In genomic region chrX:10063361-10063760, GRCm38 (mm10) we compare ENCODE assay signal across 17 mouse cellular contexts. TPM values are rescaled to one million over a fixed set of nuclear protein-coding genes. Genes with fewer than 3 reads are reported as not detected.
"Had no signal": no experiment of that assay in that cellular context is flagged by ENCODE, and none has a peak within 500 bp of the region (broad histone marks: within the 10 kb centered on the region; RNA-seq: fewer than 3 reads in every experiment).

No protein-coding gene starts in this region.

- H3K27ac ChIP-seq: left cerebral cortex, adult 2 months; limb, embryonic 10.5 days; liver, embryonic 15.5 days; macrophage; midbrain, embryonic 15.5 days; neural tube, embryonic 12.5 days had no signal

- H3K27me3 ChIP-seq: liver, embryonic 15.5 days; midbrain, embryonic 15.5 days; neural tube, embryonic 12.5 days had no signal

- H3K4me1 ChIP-seq: limb, embryonic 10.5 days; liver, embryonic 15.5 days; megakaryocyte, embryonic 14.5 days; midbrain, embryonic 15.5 days; neural tube, embryonic 12.5 days had no signal

- H3K9ac ChIP-seq: liver, embryonic 15.5 days; midbrain, embryonic 15.5 days; neural tube, embryonic 12.5 days had no signal

- H3K36me3 ChIP-seq: limb, embryonic 10.5 days; liver, embryonic 15.5 days; midbrain, embryonic 15.5 days; neural tube, embryonic 12.5 days had no signal

- ATAC-seq: midbrain, embryonic 15.5 days had no signal

- H3K4me2 ChIP-seq: liver, embryonic 11.5 days; liver, embryonic 15.5 days; midbrain, embryonic 11.5 days; midbrain, embryonic 15.5 days; neural tube, embryonic 12.5 days had no signal

- H3K4me3 ChIP-seq: left cerebral cortex, adult 2 months; limb, embryonic 10.5 days; liver, embryonic 15.5 days; megakaryocyte, embryonic 14.5 days; midbrain, embryonic 15.5 days; neural tube, embryonic 12.5 days had no signal

- H3K9me3 ChIP-seq: limb, embryonic 10.5 days; liver, embryonic 15.5 days; megakaryocyte, embryonic 14.5 days; midbrain, embryonic 15.5 days; neural tube, embryonic 12.5 days had no signal

- DNase-seq: kidney, postnatal 10 days; kidney, postnatal 4 days; lung, adult 2 months; spleen, adult 18-20 months; thymus, adult 18-20 months; thymus, postnatal 14 days had no signal

RNA-seq across cellular contexts. Expression of gene Srpx, which starts 54.1 kb away (rescaled TPM):
- total RNA-seq: monocyte, adult 5-6 weeks; neutrophil, adult 5-6 weeks had no signal
- polyA plus RNA-seq: macrophage had no signal
